Mouse (Mus musculus): ENCODE measurements around the gene Gfi1b. TPM values are rescaled to one million over a fixed set of nuclear protein-coding genes. Genes with fewer than 3 reads are reported as not detected.

Gene Gfi1b
- polyA plus RNA-seq, 1 experiment from 2014 or later = not detected

- no peaks in the 10 kb centered on the region for H3K4me1 ChIP-seq (ENCODE audit: control insufficient read depth, insufficient read depth, low read length)
- H3K27ac ChIP-seq (ENCODE audit: low read length) = no peak overlapping the region
- WGBS = 33% methylated on average over 1 of the region's 1 CpGs
- no peak for ATAC-seq
- no peak overlapping the region for H3K4me3 ChIP-seq (ENCODE audit: low read depth, low read length)
- H3K9ac ChIP-seq (ENCODE audit: low read depth, low read length) = no peak overlapping the region
- H3K4me2 ChIP-seq (ENCODE audit: low read length) = no peak overlapping the region
- no peaks in the 10 kb centered on the region for H3K27me3 ChIP-seq (ENCODE audit: control insufficient read depth, insufficient read depth, low read depth, low read length)
- H3K9me3 ChIP-seq (replicated peaks; ENCODE audit: control insufficient read depth, low read length, poor library complexity, severe bottlenecking) = no peaks in the 10 kb centered on the region
- no peaks in the 10 kb centered on the region for H3K36me3 ChIP-seq (ENCODE audit: control insufficient read depth, insufficient read depth, low read length)
Observed at GRCm38 (mm10) chr2:28632626-28633025, 10.8 kb upstream of the Gfi1b start.

GRCm38 (mm10) chr2:28629911-28630381 is 8.2 kb upstream of the Gfi1b start:
- no peak overlapping the region for H3K4me2 ChIP-seq (ENCODE audit: low read length)
- 49% methylated on average over 4 of the region's 4 CpGs for WGBS
- H3K4me1 ChIP-seq (ENCODE audit: control insufficient read depth, insufficient read depth, low read length) = no peaks in the 10 kb centered on the region
- H3K9ac ChIP-seq (ENCODE audit: low read depth, low read length) = no peak overlapping the region
- no peaks in the 10 kb centered on the region for H3K9me3 ChIP-seq (replicated peaks; ENCODE audit: control insufficient read depth, low read length, poor library complexity, severe bottlenecking)
- no peak for ATAC-seq
- no peaks in the 10 kb centered on the region for H3K27me3 ChIP-seq (ENCODE audit: control insufficient read depth, insufficient read depth, low read depth, low read length)
- H3K27ac ChIP-seq (ENCODE audit: low read length) = no peak overlapping the region
- no peak overlapping the region for H3K4me3 ChIP-seq (ENCODE audit: low read depth, low read length)
- no peaks in the 10 kb centered on the region for H3K36me3 ChIP-seq (ENCODE audit: control insufficient read depth, insufficient read depth, low read length)

- no peak for ATAC-seq
- Histone ChIP-seq H3K36me3 (ENCODE audit: control insufficient read depth, insufficient read depth, low read length) (no peaks in the 10 kb centered on the region), H3K27me3 (ENCODE audit: control insufficient read depth, insufficient read depth, low read depth, low read length) (no peaks in the 10 kb centered on the region), H3K4me2 (ENCODE audit: low read length) (no peak overlapping the region), H3K4me1 (ENCODE audit: control insufficient read depth, insufficient read depth, low read length) (no peaks in the 10 kb centered on the region), H3K9me3 (replicated peaks; ENCODE audit: control insufficient read depth, low read length, poor library complexity, severe bottlenecking) (no peaks in the 10 kb centered on the region), H3K9ac (ENCODE audit: low read depth, low read length) (no peak overlapping the region), H3K4me3 (ENCODE audit: low read depth, low read length) (no peak overlapping the region), H3K27ac (ENCODE audit: low read length) (no peak overlapping the region)
- 55% methylated on average over 2 of the region's 2 CpGs for WGBS
Observed at GRCm38 (mm10) chr2:28628053-28628452, 6.3 kb upstream of the Gfi1b start.

- Histone ChIP-seq H3K4me1 (ENCODE audit: control insufficient read depth, insufficient read depth, low read length) (no peaks in the 10 kb centered on the region; the same call in 1 of the 2 replicates), H3K4me3 (ENCODE audit: low read depth, low read length) (no peak overlapping the region), H3K36me3 (ENCODE audit: control insufficient read depth, insufficient read depth, low read length) (no peaks in the 10 kb centered on the region), H3K9ac (ENCODE audit: low read depth, low read length) (no peak overlapping the region), H3K27me3 (ENCODE audit: control insufficient read depth, insufficient read depth, low read depth, low read length) (peaks cover 7% of the 10 kb centered on the region), H3K4me2 (ENCODE audit: low read length) (no peak overlapping the region), H3K27ac (ENCODE audit: low read length) (no peak overlapping the region), H3K9me3 (replicated peaks; ENCODE audit: control insufficient read depth, low read length, poor library complexity, severe bottlenecking) (no peaks in the 10 kb centered on the region)
- WGBS = 83% methylated on average over 3 of the region's 3 CpGs
- no peak for ATAC-seq
Observed at GRCm38 (mm10) chr2:28626038-28626437, 4.3 kb upstream of the Gfi1b start.

GRCm38 (mm10) chr2:28624870-28625269 is 3.1 kb upstream of the Gfi1b start:
- H3K27ac ChIP-seq (ENCODE audit: low read length) = no peak overlapping the region
- H3K27me3 ChIP-seq (ENCODE audit: control insufficient read depth, insufficient read depth, low read depth, low read length) = peaks cover 12% of the 10 kb centered on the region
- no peak for ATAC-seq
- H3K4me3 ChIP-seq (ENCODE audit: low read depth, low read length) = no peak overlapping the region
- no peaks in the 10 kb centered on the region for H3K36me3 ChIP-seq (ENCODE audit: control insufficient read depth, insufficient read depth, low read length)
- no peak overlapping the region for H3K9ac ChIP-seq (ENCODE audit: low read depth, low read length)
- WGBS = 88% methylated on average over 3 of the region's 3 CpGs
- no peaks in the 10 kb centered on the region for H3K9me3 ChIP-seq (replicated peaks; ENCODE audit: control insufficient read depth, low read length, poor library complexity, severe bottlenecking)
- no peaks in the 10 kb centered on the region; the same call in 1 of the 2 replicates for H3K4me1 ChIP-seq (ENCODE audit: control insufficient read depth, insufficient read depth, low read length)
- H3K4me2 ChIP-seq (ENCODE audit: low read length) = no peak overlapping the region

- H3K4me2 ChIP-seq (ENCODE audit: low read length) = no peak overlapping the region
- H3K27me3 ChIP-seq (ENCODE audit: control insufficient read depth, insufficient read depth, low read depth, low read length) = peaks cover 12% of the 10 kb centered on the region
- no peak overlapping the region for H3K27ac ChIP-seq (ENCODE audit: low read length)
- no peaks in the 10 kb centered on the region; the same call in 1 of the 2 replicates for H3K4me1 ChIP-seq (ENCODE audit: control insufficient read depth, insufficient read depth, low read length)
- H3K9ac ChIP-seq (ENCODE audit: low read depth, low read length) = no peak overlapping the region
- no peaks in the 10 kb centered on the region for H3K9me3 ChIP-seq (replicated peaks; ENCODE audit: control insufficient read depth, low read length, poor library complexity, severe bottlenecking)
- H3K36me3 ChIP-seq (ENCODE audit: control insufficient read depth, insufficient read depth, low read length) = no peaks in the 10 kb centered on the region
- WGBS = 24% methylated on average over 10 of the region's 10 CpGs
- no peak for ATAC-seq
- H3K4me3 ChIP-seq (ENCODE audit: low read depth, low read length) = no peak overlapping the region
Observed at GRCm38 (mm10) chr2:28622521-28623124, 841 bp upstream of the Gfi1b start.

- 24% methylated on average over 2 of the region's 2 CpGs for WGBS
- ATAC-seq = no peak
- Histone ChIP-seq H3K4me1 (ENCODE audit: control insufficient read depth, insufficient read depth, low read length) (no peaks in the 10 kb centered on the region; the same call in 1 of the 2 replicates), H3K4me2 (ENCODE audit: low read length) (no peak overlapping the region), H3K9me3 (replicated peaks; ENCODE audit: control insufficient read depth, low read length, poor library complexity, severe bottlenecking) (no peaks in the 10 kb centered on the region), H3K36me3 (ENCODE audit: control insufficient read depth, insufficient read depth, low read length) (no peaks in the 10 kb centered on the region), H3K27me3 (ENCODE audit: control insufficient read depth, insufficient read depth, low read depth, low read length) (peaks cover 12% of the 10 kb centered on the region), H3K27ac (ENCODE audit: low read length) (no peak overlapping the region), H3K9ac (ENCODE audit: low read depth, low read length) (no peak overlapping the region), H3K4me3 (ENCODE audit: low read depth, low read length) (no peak overlapping the region)
Observed at GRCm38 (mm10) chr2:28621111-28621510, 671 bp downstream of the Gfi1b start.

- H3K9ac ChIP-seq (ENCODE audit: low read depth, low read length) = no peak overlapping the region
- H3K4me1 ChIP-seq (ENCODE audit: control insufficient read depth, insufficient read depth, low read length) = no peaks in the 10 kb centered on the region; the same call in 1 of the 2 replicates
- no peak overlapping the region for H3K4me2 ChIP-seq (ENCODE audit: low read length)
- no peaks in the 10 kb centered on the region for H3K36me3 ChIP-seq (ENCODE audit: control insufficient read depth, insufficient read depth, low read length)
- no peak overlapping the region for H3K27ac ChIP-seq (ENCODE audit: low read length)
- H3K9me3 ChIP-seq (replicated peaks; ENCODE audit: control insufficient read depth, low read length, poor library complexity, severe bottlenecking) = no peaks in the 10 kb centered on the region
- WGBS = 67% methylated on average over 10 of the region's 10 CpGs
- no peak for ATAC-seq
- no peak overlapping the region for H3K4me3 ChIP-seq (ENCODE audit: low read depth, low read length)
- H3K27me3 ChIP-seq (ENCODE audit: control insufficient read depth, insufficient read depth, low read depth, low read length) = peaks cover 12% of the 10 kb centered on the region
Observed at GRCm38 (mm10) chr2:28620522-28620921, 1.3 kb downstream of the Gfi1b start.

GRCm38 (mm10) chr2:28619369-28619768 is 2.4 kb downstream of the Gfi1b start:
- Histone ChIP-seq H3K4me2 (ENCODE audit: low read length) (no peak overlapping the region), H3K9me3 (replicated peaks; ENCODE audit: control insufficient read depth, low read length, poor library complexity, severe bottlenecking) (no peaks in the 10 kb centered on the region), H3K9ac (ENCODE audit: low read depth, low read length) (no peak overlapping the region), H3K27ac (ENCODE audit: low read length) (no peak overlapping the region), H3K4me1 (ENCODE audit: control insufficient read depth, insufficient read depth, low read length) (no peaks in the 10 kb centered on the region; the same call in 1 of the 2 replicates), H3K36me3 (ENCODE audit: control insufficient read depth, insufficient read depth, low read length) (no peaks in the 10 kb centered on the region), H3K4me3 (ENCODE audit: low read depth, low read length) (no peak overlapping the region), H3K27me3 (ENCODE audit: control insufficient read depth, insufficient read depth, low read depth, low read length) (peaks cover 12% of the 10 kb centered on the region)
- 83% methylated on average over 6 of the region's 6 CpGs for WGBS
- no peak for ATAC-seq
